Mouse (Mus musculus) spleen, adult 2 months (tissue): ENCODE measurements around the gene Prss48. TPM values are rescaled to one million over a fixed set of nuclear protein-coding genes. Genes with fewer than 3 reads are reported as not detected.

Source experiments
- DNase-seq, 2 experiments: peaks; one replicate each; pipeline versions ENCODE4 v3.0.0 to v3.0.0-alpha.2; 2012 to 2021; ENCODE audit warnings: low spot score in 2 of 2, low read depth in 1 of 2
- H3K27ac ChIP-seq: fragments of 200-500 bp; 2 replicates; pipeline ENCODE4 v1.5.1; 2012; ENCODE audit warnings: low read length, inconsistent platforms; ENCODE audit not compliant: insufficient read depth
- H3K27me3 ChIP-seq: fragments of 200-500 bp; 2 replicates; pipeline ENCODE4 v1.6.1; 2012; ENCODE audit warnings: mild to moderate bottlenecking, moderate library complexity, low read length, inconsistent platforms; ENCODE audit not compliant: control insufficient read depth, insufficient read depth
- H3K36me3 ChIP-seq: fragments of 200-500 bp; 2 replicates; pipeline ENCODE4 v1.6.1; 2012; ENCODE audit warnings: mild to moderate bottlenecking, low read length, inconsistent platforms; ENCODE audit not compliant: control insufficient read depth, insufficient read depth
- H3K4me1 ChIP-seq: fragments of 200-500 bp; 2 replicates; pipeline ENCODE4 v1.6.1; 2011; ENCODE audit warnings: inconsistent platforms; ENCODE audit not compliant: control insufficient read depth, insufficient read depth, insufficient read length
- H3K4me3 ChIP-seq: fragments of 200-500 bp; 2 replicates; pipeline ENCODE4 v1.5.1; 2011; ENCODE audit warnings: mild to moderate bottlenecking, inconsistent platforms; ENCODE audit not compliant: insufficient read depth, insufficient read length; ENCODE audit errors: extremely low read depth
- CTCF ChIP-seq: fragments of 200-500 bp; IDR thresholded peaks from 2 replicates; pipeline ENCODE4 v1.5.1; 2011; ENCODE audit warnings: mild to moderate bottlenecking, inconsistent platforms; ENCODE audit not compliant: insufficient read depth, insufficient read length, insufficient replicate concordance; ENCODE audit errors: extremely low read depth
- POLR2A ChIP-seq: fragments of 200-500 bp; IDR thresholded peaks from 2 replicates; pipeline ENCODE4 v1.6.1; 2011; ENCODE audit warnings: low read depth, low read length, inconsistent platforms
- WGBS: fragments of 180-500 bp; shearing (Covaris S2); methylation state at CpG from one replicate; pipeline ENCODE4 v1.1.7; 2018; 5-methylcytosine and 5-hydroxymethylcytosine counted together
- polyA plus RNA-seq: library from polyadenylated mRNA; depleted of rRNA; stranded (reverse); fragments of >200 nt; gene quantifications from 2 replicates; pipeline ENCODE4 v1.2.3, GENCODE M21; 2012

The Prss48 gene
- polyA plus RNA-seq, 1 experiment: not detected

GRCm38 (mm10) chr3:86020921-86021650, 18.8 kb upstream of the Prss48 start:
- no peak for DNase-seq
- Histone ChIP-seq H3K4me1 (no peaks in the 10 kb centered on the region), H3K27ac (no peak overlapping the region), H3K36me3 (no peaks in the 10 kb centered on the region), H3K27me3 (no peaks in the 10 kb centered on the region; the same call in 1 of the 2 replicates), H3K4me3 (no peak overlapping the region)
- 88% methylated on average over 16 of the region's 16 CpGs for WGBS
- TF ChIP-seq CTCF (no peak), POLR2A (no peak)

GRCm38 (mm10) chr3:86017484-86017883, 15.2 kb upstream of the Prss48 start:
- no peak for DNase-seq
- TF ChIP-seq POLR2A (no peak), CTCF (no peak)
- WGBS: 80% methylated on average over 8 of the region's 8 CpGs
- no peaks in the 10 kb centered on the region for H3K4me1 ChIP-seq
- no peaks in the 10 kb centered on the region for H3K36me3 ChIP-seq
- H3K27ac ChIP-seq: no peak overlapping the region
- no peak overlapping the region for H3K4me3 ChIP-seq
- H3K27me3 ChIP-seq: no peaks in the 10 kb centered on the region; the same call in 1 of the 2 replicates

GRCm38 (mm10) chr3:86016965-86017364, 14.7 kb upstream of the Prss48 start:
- H3K4me1 ChIP-seq: no peaks in the 10 kb centered on the region
- H3K36me3 ChIP-seq: no peaks in the 10 kb centered on the region
- no peaks in the 10 kb centered on the region; the same call in 1 of the 2 replicates for H3K27me3 ChIP-seq
- no peak for TF ChIP-seq POLR2A
- TF ChIP-seq CTCF: no peak
- 100% methylated on average over 1 of the region's 1 CpGs for WGBS
- no peak for DNase-seq
- H3K27ac ChIP-seq: no peak overlapping the region
- no peak overlapping the region for H3K4me3 ChIP-seq

- DNase-seq: no peak
- no peak overlapping the region for H3K27ac ChIP-seq
- TF ChIP-seq CTCF (no peak), POLR2A (no peak)
- H3K4me1 ChIP-seq: no peaks in the 10 kb centered on the region
- WGBS: 89% methylated on average over 10 of the region's 10 CpGs
- no peaks in the 10 kb centered on the region; the same call in 1 of the 2 replicates for H3K27me3 ChIP-seq
- no peaks in the 10 kb centered on the region for H3K36me3 ChIP-seq
- H3K4me3 ChIP-seq: no peak overlapping the region
These were observed 11.5 kb upstream of the Prss48 start for GRCm38 (mm10) chr3:86013837-86014236.

GRCm38 (mm10) chr3:86011833-86012232, 9.5 kb upstream of the Prss48 start:
- 72% methylated on average over 3 of the region's 3 CpGs for WGBS
- no peaks in the 10 kb centered on the region; the same call in 1 of the 2 replicates for H3K27me3 ChIP-seq
- TF ChIP-seq CTCF (no peak), POLR2A (no peak)
- H3K4me3 ChIP-seq: no peak overlapping the region
- no peaks in the 10 kb centered on the region for H3K36me3 ChIP-seq
- no peak overlapping the region for H3K27ac ChIP-seq
- no peak for DNase-seq
- no peaks in the 10 kb centered on the region for H3K4me1 ChIP-seq

GRCm38 (mm10) chr3:86011373-86011772, 9.1 kb upstream of the Prss48 start:
- TF ChIP-seq CTCF (no peak), POLR2A (no peak)
- Histone ChIP-seq H3K4me3 (no peak overlapping the region), H3K27ac (no peak overlapping the region), H3K36me3 (no peaks in the 10 kb centered on the region), H3K27me3 (no peaks in the 10 kb centered on the region; the same call in 1 of the 2 replicates), H3K4me1 (no peaks in the 10 kb centered on the region)
- no peak for DNase-seq
- WGBS: 91% methylated on average over 6 of the region's 6 CpGs

- WGBS: 91% methylated on average over 3 of the region's 3 CpGs
- Histone ChIP-seq H3K4me1 (no peaks in the 10 kb centered on the region), H3K4me3 (no peak overlapping the region), H3K27ac (no peak overlapping the region), H3K36me3 (no peaks in the 10 kb centered on the region), H3K27me3 (no peaks in the 10 kb centered on the region)
- TF ChIP-seq CTCF (no peak), POLR2A (no peak)
- DNase-seq: no peak
These were observed 8.3 kb upstream of the Prss48 start for GRCm38 (mm10) chr3:86010618-86011017.
